Mouse (Mus musculus) bone marrow macrophage, adult 2 months (primary cell): ENCODE measurements around the gene Ampd1. TPM values are rescaled to one million over a fixed set of nuclear protein-coding genes. Genes with fewer than 3 reads are reported as not detected.

Experiments used
- H3K27ac ChIP-seq: 2 replicates; pipeline ENCODE4 v1.5.1; 2012; ENCODE audit warnings: low read depth, low read length; ENCODE audit not compliant: insufficient read depth
- H3K4me1 ChIP-seq: 2 replicates; pipeline ENCODE4 v1.6.1; 2012; ENCODE audit warnings: low read length; ENCODE audit not compliant: control insufficient read depth, insufficient read depth
- H3K4me3 ChIP-seq: 2 replicates; pipeline ENCODE4 v1.5.1; 2012; ENCODE audit warnings: mild to moderate bottlenecking, low read length, moderate library complexity; ENCODE audit not compliant: insufficient read depth
- CTCF ChIP-seq: IDR thresholded peaks from 2 replicates; pipeline ENCODE4 v1.5.1; 2012; ENCODE audit warnings: low read depth, mild to moderate bottlenecking, low read length, moderate library complexity
- POLR2A ChIP-seq: IDR thresholded peaks from 2 replicates; pipeline ENCODE4 v1.6.1; 2012; ENCODE audit warnings: mild to moderate bottlenecking, low read depth, low read length, borderline replicate concordance
- polyA plus RNA-seq: library from polyadenylated mRNA; stranded (reverse); fragments of >200 nt; gene quantifications from 2 replicates; pipeline ENCODE4 v1.2.4, GENCODE M21; 2012; ENCODE audit not compliant: missing spikeins, insufficient read depth, insufficient read length

Ampd1 gene
- polyA plus RNA-seq, result not detected in 2 replicates

- H3K4me3 ChIP-seq, result no peak within 1 kb of the TSS
- no peaks in the 10 kb centered on the region for H3K4me1 ChIP-seq
- TF ChIP-seq POLR2A, result no peak
- TF ChIP-seq CTCF, result no peak
- H3K27ac ChIP-seq, result no peak within 1 kb of the TSS
These were observed at the start of gene Ampd1 for GRCm38 (mm10) chr3:103073771-103074170. Gene Ampd1, plus strand, starts transcription at chr3:103074014.

- Histone ChIP-seq H3K4me3 (no peak overlapping the region), H3K27ac (no peak overlapping the region), H3K4me1 (peaks cover 9% of the 10 kb centered on the region)
- TF ChIP-seq POLR2A (no peak), CTCF (no peak)
These were observed 47.6 kb upstream of the Ampd1 start for GRCm38 (mm10) chr3:103026174-103026573.

GRCm38 (mm10) chr3:103040285-103040684 is 33.5 kb upstream of the Ampd1 start:
- H3K4me3 ChIP-seq, result no peak overlapping the region
- no peaks in the 10 kb centered on the region for H3K4me1 ChIP-seq
- no peak for TF ChIP-seq POLR2A
- no peak for TF ChIP-seq CTCF
- no peak overlapping the region for H3K27ac ChIP-seq

GRCm38 (mm10) chr3:103040861-103041379 is 32.9 kb upstream of the Ampd1 start:
- no peak overlapping the region for H3K4me3 ChIP-seq
- no peak overlapping the region for H3K27ac ChIP-seq
- TF ChIP-seq POLR2A (no peak), CTCF (no peak)
- H3K4me1 ChIP-seq, result no peaks in the 10 kb centered on the region

GRCm38 (mm10) chr3:103056016-103056595 is 17.7 kb upstream of the Ampd1 start:
- TF ChIP-seq CTCF, result no peak
- no peak for TF ChIP-seq POLR2A
- Histone ChIP-seq H3K27ac (no peak overlapping the region), H3K4me3 (no peak overlapping the region), H3K4me1 (no peaks in the 10 kb centered on the region)

- Histone ChIP-seq H3K4me3 (peak overlapping the region; percentile 72), H3K27ac (peak overlapping the region; percentile 33; the same call in 1 of the 2 replicates)
These were observed 16.1 kb upstream of the Ampd1 start for GRCm38 (mm10) chr3:103057752-103058151.

GRCm38 (mm10) chr3:103058207-103059157 is 15.3 kb upstream of the Ampd1 start, which contains the start of gene Nras:
Gene Nras, plus strand, starts transcription at chr3:103058285.
- peak within 1 kb of the TSS; percentile 80 for H3K27ac ChIP-seq
- TF ChIP-seq POLR2A, result no peak
- no peak for TF ChIP-seq CTCF
- no peaks in the 10 kb centered on the region for H3K4me1 ChIP-seq
- H3K4me3 ChIP-seq, result peak within 1 kb of the TSS; percentile 72

More at GRCm38 (mm10) chr3:103057752-103058151, 16.1 kb upstream of the Ampd1 start:
- no peaks in the 10 kb centered on the region for H3K4me1 ChIP-seq
- TF ChIP-seq CTCF (no peak), POLR2A (no peak)

- no peak for TF ChIP-seq CTCF
- no peak for TF ChIP-seq POLR2A
- no peaks in the 10 kb centered on the region for H3K4me1 ChIP-seq
These were observed 6.9 kb upstream of the Ampd1 start for GRCm38 (mm10) chr3:103066927-103067326.

GRCm38 (mm10) chr3:103068971-103069370 is 4.8 kb upstream of the Ampd1 start:
- H3K4me1 ChIP-seq, result no peaks in the 10 kb centered on the region
- no peak overlapping the region for H3K4me3 ChIP-seq
- no peak for TF ChIP-seq CTCF
- no peak for TF ChIP-seq POLR2A

More at GRCm38 (mm10) chr3:103066927-103067326, 6.9 kb upstream of the Ampd1 start:
- Histone ChIP-seq H3K27ac (no peak overlapping the region), H3K4me3 (no peak overlapping the region)

More at GRCm38 (mm10) chr3:103068971-103069370, 4.8 kb upstream of the Ampd1 start:
- no peak overlapping the region for H3K27ac ChIP-seq
